Mouse (Mus musculus) intestine, embryonic 15.5 days (tissue): ENCODE results near the gene Spopl. TPM values are rescaled to one million over a fixed set of nuclear protein-coding genes. Genes with fewer than 3 reads are reported as not detected.
"Not testable (repeated sequence)": the region's sequence is repeated elsewhere in the genome, so short reads cannot be mapped to it uniquely, and the experiment has no call there.

Experiments used
- ATAC-seq: fragments of 200-750 bp; cut with Nextera tagmentation; 2 replicates; pipeline ENCODE4 v1.8.0; 2017; ENCODE audit warnings: moderate TSS enrichment, moderate library complexity
- H3K27ac ChIP-seq: fragments of 300-500 bp; sonication (generic); 2 replicates; pipeline ENCODE4 v1.5.1; 2015; ENCODE audit warnings: mild to moderate bottlenecking, inconsistent platforms
- H3K27me3 ChIP-seq: fragments of 300-500 bp; sonication (generic); replicated peaks from 2 replicates; pipeline ENCODE4 v1.6.1; 2015; ENCODE audit warnings: inconsistent platforms
- H3K36me3 ChIP-seq: fragments of 300-500 bp; sonication (generic); 2 replicates; pipeline ENCODE4 v1.6.1; 2015; ENCODE audit warnings: inconsistent platforms
- H3K4me1 ChIP-seq: fragments of 300-500 bp; sonication (generic); replicated peaks from 2 replicates; pipeline ENCODE4 v1.6.1; 2015; ENCODE audit warnings: inconsistent platforms
- H3K4me2 ChIP-seq: fragments of 300-500 bp; sonication (generic); replicated peaks from 2 replicates; pipeline ENCODE4 v1.6.1; 2015; ENCODE audit warnings: mild to moderate bottlenecking, inconsistent platforms
- H3K4me3 ChIP-seq: fragments of 300-500 bp; sonication (generic); replicated peaks from 2 replicates; pipeline ENCODE4 v1.5.1; 2015; ENCODE audit warnings: inconsistent platforms
- H3K9ac ChIP-seq: fragments of 300-500 bp; sonication (generic); 2 replicates; pipeline ENCODE4 v1.6.1; 2015; ENCODE audit warnings: inconsistent platforms
- H3K9me3 ChIP-seq: fragments of 300-500 bp; sonication (generic); 2 replicates; pipeline ENCODE4 v1.6.1; 2016; ENCODE audit warnings: inconsistent platforms
- WGBS: fragments of 180-500 bp; shearing (Covaris S2); methylation state at CpG from one replicate; pipeline ENCODE4 v1.1.7; 2015; 5-methylcytosine and 5-hydroxymethylcytosine counted together
- polyA plus RNA-seq: library from polyadenylated mRNA; unstranded; fragments of >200 nt; fragmentation: Nextera tagmentation; extraction: Ambion mirVana; gene quantifications from 2 replicates; pipeline ENCODE4 v1.2.1, GENCODE M21; 2015

Gene Spopl
- polyA plus RNA-seq, 1 experiment from 2014 or later, result 11.9 TPM

DNA sequence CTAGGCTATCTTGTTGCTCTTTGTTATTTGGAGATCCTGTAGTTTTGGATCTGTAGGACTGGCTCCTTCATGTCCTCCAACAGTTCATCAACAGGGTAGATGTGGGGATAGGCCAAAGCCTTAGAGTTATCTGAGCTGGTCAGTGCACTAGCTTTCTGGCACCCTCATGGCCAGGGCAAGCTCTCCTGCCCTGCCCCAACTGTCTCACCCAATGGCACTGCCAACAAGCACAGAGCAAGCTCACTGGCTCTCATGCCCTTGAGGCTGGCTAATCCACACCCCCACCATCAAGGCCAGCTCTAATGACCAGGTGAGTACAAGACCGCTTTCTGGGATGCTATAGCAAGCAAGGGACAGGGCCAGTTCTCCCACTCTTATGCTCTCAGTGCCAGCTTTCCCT lies 24.7 kb downstream of the Spopl start:
- no peaks in the 10 kb centered on the region for H3K9me3 ChIP-seq
- no peaks in the 10 kb centered on the region for H3K4me1 ChIP-seq
- ATAC-seq, result no peak
- no peak overlapping the region for H3K4me3 ChIP-seq
- H3K36me3 ChIP-seq, result no peaks in the 10 kb centered on the region
- no peak overlapping the region for H3K4me2 ChIP-seq
- no peaks in the 10 kb centered on the region for H3K27me3 ChIP-seq
- H3K9ac ChIP-seq, result no peak overlapping the region
- WGBS, result 90% methylated on average over 1 of the region's 1 CpGs
- no peak overlapping the region for H3K27ac ChIP-seq

DNA sequence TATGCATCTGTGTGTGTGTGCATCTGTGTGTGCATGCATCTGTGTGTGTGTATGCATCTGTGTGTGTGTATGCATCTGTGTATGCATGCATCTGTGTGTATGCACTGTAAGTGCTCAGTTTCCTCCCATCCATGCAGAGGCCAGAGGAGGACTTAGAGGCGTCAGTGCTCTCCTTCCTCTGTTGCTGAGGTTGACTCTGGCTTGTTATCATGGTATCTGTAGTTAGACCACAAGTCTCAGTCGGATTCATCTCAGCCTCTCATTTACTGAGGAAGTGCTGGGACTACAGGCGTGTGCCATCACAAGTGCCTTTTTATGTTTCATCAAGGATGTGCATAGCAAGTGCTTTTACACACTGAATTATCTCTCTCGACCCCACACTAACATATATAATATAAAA lies 31.9 kb downstream of the Spopl start:
- Histone ChIP-seq H3K27ac (no peak overlapping the region), H3K4me3 (no peak overlapping the region), H3K9ac (no peak overlapping the region), H3K27me3 (no peaks in the 10 kb centered on the region), H3K4me2 (no peak overlapping the region), H3K36me3 (no peaks in the 10 kb centered on the region), H3K4me1 (no peaks in the 10 kb centered on the region), H3K9me3 (no peaks in the 10 kb centered on the region)
- 86% methylated on average over 4 of the region's 4 CpGs for WGBS
- no peak for ATAC-seq

DNA sequence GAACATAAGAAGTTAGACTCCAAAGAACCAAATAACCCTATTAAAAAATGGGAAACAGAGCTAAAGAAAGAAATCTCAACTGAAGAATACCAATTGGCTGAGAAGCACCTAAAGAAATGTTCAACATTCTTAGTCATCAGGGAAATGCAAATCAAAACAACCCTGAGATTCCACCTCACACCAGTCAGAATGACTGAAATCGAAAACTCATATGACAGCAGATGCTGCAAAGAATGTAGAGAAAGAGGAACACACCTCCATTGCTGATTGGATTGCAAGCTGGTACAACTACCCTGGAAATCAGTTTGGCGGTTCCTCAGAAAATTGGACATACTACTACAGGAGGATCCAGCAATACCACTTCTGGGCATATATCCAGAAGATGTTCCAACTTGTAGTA lies 44.2 kb downstream of the Spopl start:
- not testable (repeated sequence) for H3K27me3 ChIP-seq, H3K4me3 ChIP-seq, H3K4me1 ChIP-seq, ATAC-seq, H3K27ac ChIP-seq, H3K4me2 ChIP-seq, H3K9ac ChIP-seq, H3K9me3 ChIP-seq
- peaks cover 15% of the 10 kb centered on the region for H3K36me3 ChIP-seq
- 96% methylated on average over 2 of the region's 2 CpGs for WGBS

DNA sequence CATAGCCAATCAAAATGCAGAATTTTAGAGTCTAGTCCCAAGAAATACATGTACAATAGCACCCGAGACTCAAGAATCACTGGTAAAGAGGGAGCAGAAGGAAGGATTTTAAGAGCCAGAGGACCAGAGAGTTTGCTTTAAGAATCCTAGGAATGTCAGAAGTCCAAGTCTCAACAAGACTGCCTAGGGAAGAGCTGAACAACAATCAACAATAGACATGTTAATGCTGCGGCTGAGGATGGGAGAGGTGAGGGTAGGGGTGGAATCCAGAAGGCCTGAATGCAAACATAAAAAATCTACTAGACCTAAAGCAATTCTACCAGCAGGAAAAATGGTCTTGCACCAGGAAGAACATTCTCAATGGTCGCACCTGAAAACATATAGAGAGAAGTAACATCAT lies 66.8 kb downstream of the Spopl start:
- Histone ChIP-seq H3K36me3 (0 out of 2 replicates have a peak, but pooled peaks cover 2% of the 10 kb centered on the region), H3K4me2 (no peak overlapping the region), H3K4me1 (no peaks in the 10 kb centered on the region), H3K27me3 (no peaks in the 10 kb centered on the region), H3K4me3 (no peak overlapping the region), H3K27ac (no peak overlapping the region), H3K9ac (no peak overlapping the region), H3K9me3 (no peaks in the 10 kb centered on the region)
- ATAC-seq, result no peak
- 98% methylated on average over 3 of the region's 3 CpGs for WGBS

DNA sequence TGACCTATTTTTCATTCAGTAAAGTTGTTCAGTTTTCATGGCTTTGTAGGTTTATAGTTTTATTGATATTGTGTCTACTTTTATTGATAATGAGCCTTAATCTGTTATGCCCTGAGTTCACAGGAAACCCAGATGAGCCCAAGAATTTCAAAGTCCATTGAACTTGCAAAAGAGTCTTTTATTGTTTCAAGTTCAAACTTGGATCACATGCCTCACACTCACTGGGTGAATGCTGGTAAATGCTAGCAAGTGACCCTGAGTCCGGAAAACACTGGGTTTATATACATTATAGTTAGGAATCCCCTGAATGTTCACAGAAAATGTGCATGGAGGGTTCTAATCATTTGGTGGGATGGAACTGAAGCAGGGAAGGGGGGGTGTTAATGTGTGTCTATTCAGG lies 90.2 kb downstream of the Spopl start:
- Histone ChIP-seq H3K9me3 (no peaks in the 10 kb centered on the region), H3K4me1 (no peaks in the 10 kb centered on the region), H3K4me3 (no peak overlapping the region), H3K27ac (no peak overlapping the region), H3K36me3 (no peaks in the 10 kb centered on the region), H3K9ac (no peak overlapping the region), H3K4me2 (no peak overlapping the region), H3K27me3 (no peaks in the 10 kb centered on the region)
- WGBS, result 63% methylated on average over 1 of the region's 1 CpGs
- ATAC-seq, result peak; percentile 78

DNA sequence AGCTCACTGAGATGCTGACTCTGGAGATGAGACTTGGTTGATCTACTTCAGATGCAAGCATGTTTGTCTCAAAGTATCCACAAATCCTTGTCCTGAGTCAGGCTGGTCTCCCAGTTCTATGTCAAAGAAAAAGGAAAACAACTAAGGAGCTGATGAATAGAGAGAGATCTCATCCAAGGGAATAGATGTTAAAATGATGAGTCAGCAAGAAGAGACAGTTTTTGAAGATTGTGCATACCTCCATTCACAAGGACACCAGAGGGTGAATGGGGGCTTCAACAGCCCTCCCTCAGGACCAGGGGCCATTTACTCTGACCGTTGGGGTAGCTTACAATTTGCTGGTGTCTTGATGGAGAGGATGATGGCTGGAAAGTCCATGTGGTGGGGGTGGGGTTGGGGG lies 104.4 kb downstream of the Spopl start:
- no peaks in the 10 kb centered on the region for H3K36me3 ChIP-seq
- WGBS, result 85% methylated on average over 1 of the region's 1 CpGs
- H3K27ac ChIP-seq, result no peak overlapping the region
- no peaks in the 10 kb centered on the region for H3K27me3 ChIP-seq
- H3K4me3 ChIP-seq, result no peak overlapping the region
- no peak overlapping the region for H3K9ac ChIP-seq
- no peaks in the 10 kb centered on the region for H3K4me1 ChIP-seq
- no peak overlapping the region for H3K4me2 ChIP-seq
- no peaks in the 10 kb centered on the region for H3K9me3 ChIP-seq
- no peak for ATAC-seq

DNA sequence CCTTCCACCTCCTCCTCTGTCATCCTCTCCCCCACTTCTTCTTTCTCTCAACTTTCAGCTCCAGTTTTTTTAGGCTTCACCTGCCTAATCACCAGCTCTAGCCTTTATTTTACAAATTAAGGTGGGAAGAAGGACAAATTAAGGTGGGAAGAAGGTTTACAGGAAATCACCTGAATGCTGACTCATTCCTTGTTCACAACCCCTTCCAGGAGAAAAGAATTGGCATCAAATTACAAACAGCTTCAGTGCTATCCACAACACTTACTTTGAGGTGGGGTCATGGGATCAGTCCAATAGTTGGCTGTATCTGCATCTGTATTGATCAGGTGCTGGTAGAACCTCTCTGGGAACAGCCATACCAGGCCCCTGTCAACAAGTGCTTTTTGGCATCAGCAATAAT lies 114.5 kb downstream of the Spopl start:
- H3K36me3 ChIP-seq, result no peaks in the 10 kb centered on the region
- no peaks in the 10 kb centered on the region for H3K4me1 ChIP-seq
- H3K27ac ChIP-seq, result no peak overlapping the region
- no peak overlapping the region for H3K4me2 ChIP-seq
- H3K4me3 ChIP-seq, result no peak overlapping the region
- ATAC-seq, result no peak
- no peaks in the 10 kb centered on the region for H3K9me3 ChIP-seq
- H3K27me3 ChIP-seq, result no peaks in the 10 kb centered on the region
- H3K9ac ChIP-seq, result no peak overlapping the region
